Mouse (Mus musculus) mouse trophoblast stem cell (cell line): ENCODE measurements around the gene Trim63.
"Not testable (repeated sequence)": the region's sequence is repeated elsewhere in the genome, so short reads cannot be mapped to it uniquely, and the experiment has no call there.

Experiments used
- in situ Hi-C, 2 experiments: fragments of 300-500 bp; cut with MseI, MboI; formaldehyde crosslinking; loops; 2 replicates in 1 of 2; 3 replicates in 1 of 2; pipeline ENCODE4 v1.15.1; 2025

Trim63 gene

GRCm38 (mm10) chr4:134330281-134330680 lies 15.4 kb downstream of the Trim63 start:
- in situ Hi-C loops = no loop called here

GRCm38 (mm10) chr4:134341231-134341630 lies 26.3 kb downstream of the Trim63 start:
- in situ Hi-C loops = not testable (repeated sequence)

- in situ Hi-C loops = no loop called here
Observed at GRCm38 (mm10) chr4:134342213-134342779, 27.4 kb downstream of the Trim63 start.

GRCm38 (mm10) chr4:134343071-134344031 lies 28.4 kb downstream of the Trim63 start, which contains the start of gene Slc30a2:
Gene Slc30a2, plus strand, starts transcription at chr4:134343181.
- in situ Hi-C loops = no loop called here

- in situ Hi-C loops = no loop called here
Observed at GRCm38 (mm10) chr4:134344620-134345019, 29.7 kb downstream of the Trim63 start.

GRCm38 (mm10) chr4:134345802-134346201 lies 30.9 kb downstream of the Trim63 start:
- in situ Hi-C loops = no loop called here

GRCm38 (mm10) chr4:134348078-134348477 lies 33.2 kb downstream of the Trim63 start:
- in situ Hi-C loops = no loop called here

- in situ Hi-C loops = no loop called here
Observed at GRCm38 (mm10) chr4:134348545-134348944, 33.6 kb downstream of the Trim63 start.

- in situ Hi-C loops = no loop called here
Observed at GRCm38 (mm10) chr4:134349829-134350228, 34.9 kb downstream of the Trim63 start.

GRCm38 (mm10) chr4:134350641-134351040 lies 35.7 kb downstream of the Trim63 start:
- in situ Hi-C loops = no loop called here

- in situ Hi-C loops = no loop called here
Observed at GRCm38 (mm10) chr4:134351329-134352260, 36.7 kb downstream of the Trim63 start.

GRCm38 (mm10) chr4:134352261-134352707 lies 37.4 kb downstream of the Trim63 start:
- in situ Hi-C loops = no loop called here

GRCm38 (mm10) chr4:134352929-134353328 lies 38.0 kb downstream of the Trim63 start:
- in situ Hi-C loops = no loop called here

GRCm38 (mm10) chr4:134353527-134354409 lies 38.8 kb downstream of the Trim63 start:
- in situ Hi-C loops = no loop called here

GRCm38 (mm10) chr4:134355841-134356452 lies 41.0 kb downstream of the Trim63 start:
- in situ Hi-C loops = no loop called here

GRCm38 (mm10) chr4:134356591-134357460 lies 41.9 kb downstream of the Trim63 start:
- in situ Hi-C loops = no loop called here

GRCm38 (mm10) chr4:134357461-134357771 lies 42.5 kb downstream of the Trim63 start:
- in situ Hi-C loops = no loop called here

- in situ Hi-C loops = no loop called here
Observed at GRCm38 (mm10) chr4:134359649-134360048, 44.7 kb downstream of the Trim63 start.

- in situ Hi-C loops = no loop called here
Observed at GRCm38 (mm10) chr4:134361215-134361614, 46.3 kb downstream of the Trim63 start.
